Mouse (Mus musculus): ENCODE data around the gene Spock3.
"Not testable (repeated sequence)": the region's sequence is repeated elsewhere in the genome, so short reads cannot be mapped to it uniquely, and the experiment has no call there.

Spock3 gene

GRCm38 (mm10) chr8:62950709-62951108 lies at the start of gene Spock3:
TSS of gene Spock3 (plus strand) at chr8:62951009.
- DNase-seq, result no peak

DNA sequence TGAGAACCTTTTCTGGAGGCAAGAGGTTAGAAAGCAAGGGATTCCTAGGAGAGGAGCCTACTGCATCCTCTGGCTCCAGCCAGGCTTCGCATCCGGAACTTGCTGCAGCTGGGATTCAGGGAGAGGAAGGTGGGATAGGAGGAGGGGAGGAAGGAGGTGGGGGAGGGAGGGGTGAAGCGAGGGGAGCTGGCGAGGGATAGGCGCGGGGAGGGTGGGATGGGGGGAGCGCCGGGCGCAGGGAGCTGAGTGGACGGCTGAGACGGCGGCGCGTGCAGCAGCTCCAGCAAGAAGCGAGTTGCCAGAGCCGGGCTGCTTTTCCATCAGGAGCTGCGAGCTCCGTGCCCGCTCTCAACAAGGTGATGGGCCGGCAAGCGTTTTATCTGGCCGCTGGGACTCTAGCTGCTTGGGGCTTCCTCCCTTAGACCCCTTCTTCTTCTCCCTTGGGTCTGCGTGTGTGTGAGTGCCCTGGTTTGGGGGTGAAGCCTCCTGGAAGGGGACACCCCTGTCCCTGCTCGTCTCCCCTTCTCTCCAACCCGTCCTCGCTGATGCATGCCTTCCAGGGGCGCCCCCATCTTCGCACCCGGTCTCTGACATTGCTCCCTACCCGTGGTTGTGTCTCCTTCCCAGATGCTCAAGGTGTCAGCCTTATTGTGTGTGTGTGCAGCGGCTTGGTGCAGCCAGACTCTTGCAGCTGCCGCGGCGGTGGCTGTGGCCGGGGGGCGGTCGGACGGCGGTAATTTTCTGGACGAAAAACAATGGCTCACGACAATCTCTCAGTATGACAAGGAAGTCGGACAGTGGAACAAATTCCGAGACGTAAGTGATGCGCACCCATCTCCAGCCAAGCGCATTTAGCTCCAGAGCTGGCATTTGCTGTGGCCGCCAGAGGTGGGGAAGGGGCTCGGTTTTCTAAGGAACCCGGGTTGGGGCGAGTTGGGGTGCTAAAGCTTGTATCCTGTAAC lies 645 bp downstream of the Spock3 start:
- no peak for DNase-seq

DNA sequence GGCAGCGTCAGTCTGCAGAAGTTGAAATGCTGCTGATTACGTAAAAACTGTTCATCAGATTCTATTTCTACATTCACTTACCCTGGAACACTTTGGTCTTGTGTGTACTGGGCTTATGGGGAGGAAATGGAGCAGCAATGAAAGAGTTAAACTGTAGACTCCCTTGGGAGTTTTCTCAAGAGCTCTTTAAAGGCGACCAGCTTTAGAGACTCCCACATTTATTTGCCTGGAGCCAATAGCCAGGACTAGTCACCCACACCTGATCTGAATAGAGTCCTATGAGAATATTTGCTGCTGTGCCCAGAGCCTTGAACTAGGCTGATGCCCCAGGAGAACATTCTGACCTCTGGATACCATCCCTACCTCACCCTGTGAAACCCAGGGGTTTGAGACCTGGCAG lies 1.7 kb downstream of the Spock3 start:
- DNase-seq, result no peak

DNA sequence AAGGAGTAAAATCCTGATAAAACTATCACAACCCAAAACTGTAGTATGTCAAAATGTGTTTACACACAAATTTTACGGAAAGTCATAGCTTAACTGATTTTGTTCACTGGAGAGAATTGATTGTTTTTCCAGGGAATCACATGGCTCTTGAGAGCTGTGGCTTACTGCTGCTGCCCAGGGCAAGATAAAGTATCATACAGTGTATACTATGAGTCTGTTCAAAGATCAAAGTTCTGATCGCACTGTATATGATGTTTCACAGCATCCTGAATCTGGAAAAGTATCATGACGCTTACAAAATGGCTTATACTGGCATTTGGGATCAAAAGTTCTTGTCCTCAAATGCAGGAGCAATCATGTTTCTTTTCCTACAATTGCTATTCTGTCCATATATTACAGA lies 11.8 kb downstream of the Spock3 start:
- no peak for DNase-seq

- no peak for DNase-seq
These were observed 19.1 kb downstream of the Spock3 start for GRCm38 (mm10) chr8:62969802-62970372.

DNA sequence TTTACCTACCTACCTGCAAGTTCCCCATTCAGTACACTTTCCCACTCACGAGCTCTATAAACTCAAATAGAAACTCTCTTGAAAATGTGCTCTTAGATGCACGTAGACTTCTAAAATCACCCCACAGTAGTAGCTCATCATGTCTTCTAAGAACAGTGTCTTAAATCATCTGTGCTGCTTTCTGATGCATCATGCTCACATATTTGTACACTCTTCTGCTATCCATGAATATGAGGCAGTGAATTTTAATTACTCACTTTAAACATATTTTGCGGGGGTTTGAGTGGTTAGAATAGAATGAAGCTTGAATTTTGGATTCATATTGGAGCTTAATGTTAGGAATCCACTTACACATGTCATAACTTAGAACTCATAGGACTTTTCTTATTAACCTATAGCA lies 138.2 kb downstream of the Spock3 start:
- no peak for DNase-seq

DNA sequence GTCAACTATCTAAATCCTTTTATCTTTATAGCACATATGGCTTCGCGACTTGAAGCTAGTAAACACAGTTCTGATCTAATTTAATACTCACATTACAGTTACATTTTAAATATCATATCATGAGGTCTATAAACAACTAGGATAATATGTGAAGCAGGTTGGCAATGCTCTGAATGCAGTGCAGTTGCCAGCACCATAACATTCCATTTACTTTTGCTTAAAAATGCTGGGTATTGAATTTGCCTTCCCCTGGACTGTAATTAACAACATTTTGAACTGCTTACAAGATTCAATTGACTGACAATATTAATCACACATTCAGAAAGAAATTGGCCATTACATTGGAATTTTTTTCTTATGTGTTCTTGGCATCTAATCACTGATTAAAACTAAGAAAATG lies 147.4 kb downstream of the Spock3 start:
- no peak for DNase-seq

GRCm38 (mm10) chr8:63109761-63110160 lies 159.0 kb downstream of the Spock3 start:
- DNase-seq, result no peak

DNA sequence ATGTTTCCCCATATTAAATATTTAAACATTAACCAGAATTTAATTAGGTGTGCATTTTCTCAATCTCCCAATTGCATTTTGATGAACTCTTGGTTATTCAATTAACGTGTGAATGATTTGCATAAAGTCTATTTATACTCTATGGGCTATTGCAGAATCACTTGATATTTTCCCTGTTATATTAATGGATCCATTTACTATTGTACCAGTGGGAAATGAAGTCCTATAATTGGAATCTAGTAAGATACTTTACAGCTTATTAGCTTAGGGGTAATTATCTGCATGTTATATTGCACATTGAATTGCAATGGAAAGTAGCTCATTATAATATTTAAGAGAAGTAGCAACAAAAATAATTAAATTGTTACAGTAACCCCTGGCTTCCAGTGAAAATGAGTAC lies 162.1 kb downstream of the Spock3 start:
- DNase-seq, result no peak

- no peak for DNase-seq
These were observed 169.7 kb downstream of the Spock3 start for GRCm38 (mm10) chr8:63120508-63120907.

- no peak for DNase-seq
These were observed 184.6 kb downstream of the Spock3 start for GRCm38 (mm10) chr8:63135406-63135805.

DNA sequence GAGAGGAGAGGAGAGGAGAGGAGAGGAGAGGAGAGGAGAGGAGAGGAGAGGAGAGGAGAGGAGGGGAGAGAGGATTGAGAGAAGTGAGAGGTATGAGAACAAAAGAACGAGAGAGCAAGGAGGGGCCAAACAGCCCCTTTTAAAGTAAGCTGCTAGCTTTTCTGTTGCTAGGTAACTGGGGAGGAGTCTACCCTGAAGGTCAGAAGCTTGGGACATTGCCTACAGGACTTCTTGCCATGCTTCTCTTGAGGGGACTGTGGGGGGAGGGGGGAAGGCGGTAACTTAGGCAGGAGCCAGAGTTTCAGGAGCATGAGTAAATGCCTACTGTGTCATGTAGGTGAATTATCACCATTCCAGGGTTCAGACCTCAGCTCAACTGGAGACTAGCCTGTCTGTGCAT lies 213.1 kb downstream of the Spock3 start:
- not testable (repeated sequence) for DNase-seq

GRCm38 (mm10) chr8:63165326-63165725 lies 214.5 kb downstream of the Spock3 start:
- DNase-seq, result no peak

DNA sequence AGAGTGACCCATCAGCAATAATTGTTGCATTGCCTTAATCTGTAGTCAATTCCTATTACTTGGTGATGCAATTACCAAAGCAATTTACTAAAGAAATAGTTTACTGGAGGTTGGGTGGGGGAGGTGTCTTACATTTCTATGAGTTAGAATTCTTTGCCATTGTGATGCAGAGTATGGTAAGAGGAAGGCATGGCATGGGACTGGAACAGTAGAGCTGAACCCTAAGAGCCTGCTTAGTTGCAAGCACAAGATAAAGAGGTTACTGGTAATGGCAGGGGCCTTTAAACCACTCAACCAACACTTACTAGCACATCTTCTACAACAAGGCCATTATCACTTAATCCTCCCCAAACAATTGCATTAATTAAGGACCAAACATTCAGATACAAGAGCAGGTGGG lies 219.1 kb downstream of the Spock3 start:
- DNase-seq, result no peak

GRCm38 (mm10) chr8:63181272-63181671 lies 230.5 kb downstream of the Spock3 start:
- DNase-seq, result no peak

- no peak for DNase-seq
These were observed 308.1 kb downstream of the Spock3 start for GRCm38 (mm10) chr8:63258812-63259385.

- DNase-seq, result no peak
These were observed 311.7 kb downstream of the Spock3 start for GRCm38 (mm10) chr8:63262516-63262915.

DNA sequence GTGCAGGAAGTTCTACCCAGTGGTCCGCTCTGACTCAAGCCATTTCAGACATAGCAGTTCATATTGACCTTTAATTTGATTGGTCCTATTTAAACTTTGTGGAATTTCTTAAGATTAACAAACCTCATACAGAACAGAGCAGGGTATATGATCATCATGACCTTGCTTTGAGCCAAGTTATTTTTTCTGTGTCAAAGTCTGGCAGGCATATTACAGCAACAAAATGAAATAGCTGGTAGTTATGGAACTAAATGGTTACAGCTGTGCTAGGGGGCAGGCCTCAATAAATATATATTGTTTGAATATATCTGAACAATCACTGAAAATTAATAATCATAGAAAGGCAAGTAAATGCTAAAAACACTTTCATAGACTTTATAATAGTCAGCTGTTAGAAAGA lies 384.6 kb downstream of the Spock3 start:
- DNase-seq, result no peak

DNA sequence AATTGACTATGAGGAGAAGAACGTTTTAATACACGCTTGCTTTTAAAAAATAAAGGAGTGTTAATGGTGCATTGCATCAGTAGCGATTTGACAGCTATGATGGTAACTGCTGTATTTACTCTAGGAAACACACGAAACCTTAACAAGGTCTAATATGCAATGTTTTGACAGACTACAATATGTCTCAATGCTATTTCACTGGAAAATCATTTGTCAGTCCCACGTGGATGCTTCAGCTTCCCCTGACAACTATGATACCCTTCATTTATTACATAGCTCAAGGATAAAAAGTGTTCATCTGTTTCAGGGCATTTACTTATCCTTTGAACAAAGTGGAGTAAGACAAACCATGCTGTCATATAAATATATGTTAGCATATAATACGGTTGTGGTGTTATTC lies 417.8 kb downstream of the Spock3 start:
- no peak for DNase-seq

DNA sequence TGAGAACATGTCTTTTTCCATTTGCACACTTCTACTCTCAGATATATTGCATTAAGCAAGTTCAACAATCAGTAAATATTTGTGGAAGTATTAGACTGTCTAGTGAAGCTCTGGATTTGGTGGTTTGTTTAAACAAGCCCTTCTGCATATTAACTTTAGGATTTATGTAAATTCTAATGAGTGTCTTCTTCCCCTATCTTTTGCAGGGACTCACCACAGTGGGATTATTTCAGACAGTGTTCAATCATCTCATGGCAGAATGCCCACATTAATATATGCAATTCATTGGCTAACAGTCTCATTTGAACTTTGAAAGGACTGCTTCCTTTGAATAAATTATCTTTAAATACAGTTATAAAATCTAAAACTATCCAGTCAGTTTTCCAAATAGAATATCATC lies 446.9 kb downstream of the Spock3 start:
- DNase-seq, result no peak
